Mouse (Mus musculus): Measurements from ENCODE around the gene Tulp3.

DNA sequence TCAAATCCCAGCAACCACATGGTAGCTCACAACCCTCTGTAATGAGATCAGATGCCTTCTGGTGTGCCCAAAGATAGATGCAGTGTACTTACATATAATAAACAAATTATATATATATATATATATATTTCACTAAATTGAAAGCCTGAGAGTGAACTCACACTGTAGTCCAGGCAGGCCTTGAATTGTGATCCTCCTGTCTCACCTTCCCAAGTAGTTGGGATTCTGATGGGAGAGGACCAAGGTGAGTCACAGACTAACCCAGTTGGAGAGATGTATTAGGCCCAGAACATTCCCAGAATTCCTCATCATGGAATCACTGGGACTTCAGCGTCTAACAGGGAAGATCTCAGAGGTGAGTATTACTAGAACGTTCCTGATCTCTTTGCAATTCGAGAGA, 43.3 kb upstream of the Tulp3 start, which contains the start of gene Nrip2:
- no peak for TF ChIP-seq POLR2A (IDR thresholded peaks at IDR 0.05; ENCODE audit: low read depth, low read length)
- no peak for TF ChIP-seq CTCF (conservative IDR thresholded peaks at IDR 0.05; ENCODE audit: insufficient read depth, insufficient read length, low read depth, low read length)

All from kidney, adult 2 months (tissue).